Mouse (Mus musculus): ENCODE measurements around the gene Dlgap4.

The Dlgap4 gene

DNA sequence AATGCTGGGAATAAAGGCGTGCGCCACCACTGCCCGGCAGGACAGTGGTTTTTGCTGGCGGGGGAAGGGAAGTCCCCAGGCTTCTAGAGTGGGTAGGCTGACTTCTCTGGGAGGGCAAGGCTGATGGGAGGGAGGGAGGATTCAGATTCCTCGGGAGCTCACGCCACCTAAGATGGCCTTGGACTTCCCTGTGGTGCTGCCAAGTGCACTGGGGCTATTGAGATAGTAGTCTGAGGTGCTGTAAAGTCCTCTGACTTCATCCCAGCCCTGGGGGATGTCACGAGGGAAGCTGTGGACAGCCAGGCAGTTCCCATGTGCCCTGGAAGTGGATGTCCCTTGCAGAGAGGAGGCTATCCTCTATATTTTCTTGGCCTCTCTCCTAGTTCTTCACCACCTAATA is 124.5 kb downstream of the Dlgap4 start:
- DNase-seq (ENCODE audit: low read depth, low spot score) = peak; percentile 66

DNA sequence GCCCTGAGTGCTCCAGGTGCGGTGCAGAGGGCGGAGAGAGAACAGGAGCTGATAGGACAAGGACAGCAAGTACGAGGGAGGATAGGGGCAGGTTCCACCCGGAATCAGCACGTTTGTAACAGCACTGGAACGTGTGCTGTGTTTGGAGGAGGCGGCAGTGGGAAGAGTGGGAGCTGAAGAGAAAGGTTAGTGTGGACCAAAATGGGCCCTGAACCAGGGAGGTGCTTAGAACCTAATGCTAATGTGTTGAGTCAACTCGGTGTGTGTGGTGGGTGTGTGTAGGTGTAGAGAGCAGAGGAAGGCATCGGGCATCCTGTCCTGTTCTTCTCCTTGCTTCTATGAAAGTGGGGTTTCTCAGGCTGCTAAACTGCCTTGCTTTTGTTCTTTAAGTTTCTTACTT is 127.8 kb downstream of the Dlgap4 start:
- DNase-seq (ENCODE audit: low read depth, low spot score) = no peak

DNA sequence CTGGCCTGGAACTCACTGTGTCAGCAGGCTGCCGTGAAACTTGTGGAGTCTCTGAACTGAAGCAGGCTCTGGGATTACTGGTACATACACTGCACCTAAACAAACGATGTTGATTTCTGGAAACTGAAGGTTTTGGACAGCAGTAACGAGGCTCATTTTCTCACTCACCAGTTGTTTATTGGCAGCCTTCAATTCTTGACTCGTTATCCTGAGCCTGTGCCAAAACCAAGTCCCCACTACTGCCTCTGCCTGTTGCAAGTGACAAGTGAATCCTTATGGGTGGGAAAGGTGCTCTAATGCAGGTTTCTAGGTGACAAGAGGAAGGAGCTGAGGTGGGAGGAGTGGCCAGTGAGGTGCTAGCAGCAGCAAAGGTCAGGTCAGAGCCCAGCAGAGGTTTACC is 128.5 kb downstream of the Dlgap4 start:
- DNase-seq (ENCODE audit: low read depth, low spot score) = no peak

DNA sequence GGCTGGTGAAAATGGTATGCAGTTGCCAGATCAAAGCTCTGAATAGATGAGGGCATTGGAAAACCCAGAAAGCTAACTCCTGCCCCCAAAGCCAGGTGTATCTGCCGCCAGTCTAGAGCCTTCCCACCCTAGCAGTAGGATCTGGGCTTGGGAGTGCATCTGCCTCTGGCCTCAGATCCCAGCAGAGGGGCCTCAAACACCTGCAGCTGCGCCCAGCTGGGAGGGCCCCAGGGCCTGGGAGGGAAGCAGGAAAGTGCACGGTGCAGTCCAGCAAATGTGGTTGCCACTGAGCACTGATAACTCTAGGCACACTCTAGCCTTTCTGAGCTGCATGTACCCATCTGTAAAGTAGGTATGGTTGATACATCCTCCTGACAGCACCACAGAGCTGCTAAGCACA is 129.7 kb downstream of the Dlgap4 start:
- DNase-seq (ENCODE audit: low read depth, low spot score) = no peak

DNA sequence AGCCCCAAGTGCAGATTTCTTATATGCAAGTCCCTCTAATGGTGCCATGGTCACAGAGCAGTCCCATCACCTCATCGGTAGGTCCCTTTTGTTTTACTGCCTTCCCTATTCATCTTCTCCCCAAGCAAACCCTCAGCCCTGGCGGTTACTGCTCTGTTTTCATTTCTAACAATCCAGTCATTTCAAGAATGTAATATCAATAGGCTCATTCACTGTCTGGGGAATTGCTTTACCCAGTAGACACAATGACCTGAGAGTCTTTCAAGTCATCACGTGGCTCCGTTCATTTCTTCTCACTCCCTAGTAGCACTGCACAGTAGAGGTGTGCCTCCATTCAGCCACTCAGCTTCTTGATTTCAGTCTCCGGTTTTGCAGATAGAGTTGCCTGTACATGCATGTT is 130.9 kb downstream of the Dlgap4 start:
- DNase-seq (ENCODE audit: low read depth, low spot score) = no peak

DNA sequence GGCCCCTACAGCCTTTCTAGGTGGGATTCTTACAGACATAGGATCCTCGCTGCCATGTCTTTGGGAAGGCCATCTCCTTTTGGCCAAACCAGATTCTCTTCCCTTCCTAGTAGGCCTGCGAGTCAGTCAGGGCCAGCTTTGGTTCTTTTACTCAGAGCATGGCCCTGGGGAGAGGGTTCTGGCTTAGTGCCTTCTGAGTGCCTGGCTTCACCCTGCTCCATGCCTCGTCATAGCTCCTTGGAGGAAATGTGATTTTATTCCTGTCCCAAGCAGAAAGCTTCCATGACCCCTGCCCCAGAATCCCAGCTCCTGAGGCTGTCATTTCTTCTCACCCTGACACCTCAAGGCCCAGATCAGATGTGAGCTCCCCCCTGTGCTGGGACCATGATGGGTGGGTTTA is 133.8 kb downstream of the Dlgap4 start:
- no peak for DNase-seq (ENCODE audit: low read depth, low spot score)

DNA sequence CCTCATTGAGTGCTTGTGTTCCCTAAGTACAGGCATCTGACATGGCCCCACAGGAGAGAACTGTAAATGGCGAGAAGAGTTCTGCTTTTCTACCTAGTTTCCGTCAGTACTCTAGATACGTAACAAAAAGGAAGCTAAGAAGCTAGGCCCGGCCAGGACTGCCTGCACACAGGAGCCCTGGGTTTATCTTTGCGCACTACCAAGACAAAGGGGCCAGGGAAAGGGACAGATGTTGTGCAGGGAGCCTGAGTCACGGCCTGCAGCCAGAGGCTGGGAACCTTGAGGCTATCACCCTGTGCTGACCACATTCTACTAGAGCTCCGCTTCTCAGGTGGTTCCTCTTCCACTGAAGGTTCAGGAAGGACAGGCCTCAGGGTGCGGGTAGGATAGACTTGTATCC is 136.2 kb downstream of the Dlgap4 start:
- DNase-seq (ENCODE audit: low read depth, low spot score) = no peak

DNA sequence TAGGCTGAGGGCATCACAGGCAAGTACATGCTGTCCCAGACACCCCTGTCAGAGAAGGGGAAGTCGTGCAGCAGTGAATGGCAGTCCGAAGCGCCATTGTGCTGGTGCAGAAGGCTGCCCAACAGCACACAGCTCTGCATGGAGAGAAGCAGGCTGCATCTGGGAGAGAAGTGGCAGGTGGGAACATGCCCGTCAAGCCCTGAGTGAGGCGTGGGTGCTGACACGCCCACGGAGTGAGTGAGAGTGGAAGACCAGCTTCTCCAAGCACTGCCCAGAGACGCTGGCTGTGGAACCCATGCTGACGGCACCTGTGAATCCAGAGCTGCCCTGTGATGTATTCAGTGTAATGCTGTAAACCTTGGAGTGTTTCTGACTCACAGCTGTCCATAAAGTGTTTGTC is 143.4 kb downstream of the Dlgap4 start:
- no peak for DNase-seq (ENCODE audit: low read depth, low spot score)

DNA sequence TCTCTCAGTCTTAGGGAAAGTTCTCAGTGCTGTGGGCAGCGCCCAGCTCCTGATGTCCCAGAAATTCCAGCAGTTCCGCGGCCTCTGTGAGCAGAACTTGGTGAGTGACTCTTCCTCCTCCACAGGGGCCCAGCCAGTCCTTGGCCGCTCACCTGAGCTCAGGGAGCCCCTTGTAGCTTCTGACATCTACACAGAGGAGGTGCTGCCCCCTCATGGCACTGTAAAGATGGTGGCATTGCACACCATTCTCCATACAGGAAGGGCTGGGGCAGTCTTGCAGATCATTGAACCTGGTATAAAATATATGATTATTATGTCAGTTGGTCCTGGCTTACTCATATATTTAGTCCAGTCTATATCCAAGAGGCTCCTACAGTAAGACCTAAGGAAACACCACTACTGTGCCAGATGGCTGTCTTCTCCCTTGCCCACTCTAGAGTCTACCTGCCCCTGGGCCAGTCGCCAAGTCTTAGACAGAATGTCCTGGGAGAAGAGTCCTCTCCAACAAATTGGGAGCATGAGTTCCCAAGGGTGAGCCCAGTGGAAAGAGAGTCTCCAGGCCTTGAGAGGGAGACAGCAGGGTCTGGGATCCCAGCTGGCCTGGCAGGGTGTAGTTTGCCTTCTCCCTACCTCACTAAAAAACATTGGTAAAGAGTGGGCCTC is 147.5 kb downstream of the Dlgap4 start:
- no peak for DNase-seq (ENCODE audit: low read depth, low spot score)

DNA sequence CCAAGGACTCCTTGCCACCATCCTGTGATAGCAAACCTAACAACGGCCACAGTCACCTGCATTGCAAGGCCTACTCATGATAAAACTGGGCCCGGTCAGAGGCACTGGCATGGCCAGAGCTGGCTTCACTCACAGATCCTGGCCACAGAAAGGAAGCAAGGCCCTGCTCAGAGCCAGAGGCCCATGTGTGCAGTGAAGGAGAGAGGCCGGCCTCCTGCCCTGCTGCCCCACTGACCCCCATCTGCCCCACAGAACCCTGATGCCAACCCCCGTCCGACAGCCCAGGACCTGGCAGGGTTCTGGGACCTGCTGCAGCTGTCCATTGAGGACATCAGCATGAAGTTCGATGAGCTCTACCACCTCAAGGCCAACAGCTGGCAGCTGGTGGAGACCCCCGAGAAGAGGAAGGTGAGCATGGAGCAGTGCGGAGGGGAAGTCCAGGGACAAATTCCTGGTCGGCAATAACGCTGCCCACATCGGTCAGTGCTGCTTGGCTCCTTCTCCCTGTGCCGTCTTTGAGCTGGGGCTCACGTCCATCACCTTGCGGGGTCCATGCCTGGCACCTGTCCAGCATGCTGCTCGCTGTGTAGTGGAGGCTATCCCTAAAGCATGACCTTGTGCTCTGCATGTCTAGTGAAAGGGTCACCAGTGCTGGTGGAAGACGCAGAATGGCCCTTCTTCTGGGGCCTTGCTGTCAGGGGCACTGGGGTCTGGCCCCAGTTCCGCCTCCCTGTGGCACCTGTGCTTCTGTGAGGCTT is 148.2 kb downstream of the Dlgap4 start:
- DNase-seq (ENCODE audit: low read depth, low spot score) = no peak

DNA sequence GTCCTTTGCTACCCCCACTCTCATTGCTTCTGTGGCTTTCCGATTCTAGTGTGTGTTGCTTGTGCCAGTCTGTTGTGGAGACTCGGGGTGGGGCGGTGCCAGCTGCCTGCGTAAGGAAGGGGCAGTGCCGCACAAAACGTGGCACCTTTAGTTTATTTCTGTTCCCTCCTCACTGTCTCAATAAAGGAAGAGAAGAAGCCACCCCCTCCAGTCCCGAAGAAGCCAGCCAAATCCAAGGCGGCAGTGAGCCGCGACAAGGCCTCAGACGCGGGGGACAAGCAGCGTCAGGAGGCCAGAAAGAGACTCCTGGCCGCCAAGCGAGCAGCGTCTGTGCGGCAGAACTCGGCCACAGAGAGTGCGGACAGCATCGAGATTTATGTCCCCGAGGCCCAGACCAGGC is 149.0 kb downstream of the Dlgap4 start:
- DNase-seq (ENCODE audit: low read depth, low spot score) = no peak

DNA sequence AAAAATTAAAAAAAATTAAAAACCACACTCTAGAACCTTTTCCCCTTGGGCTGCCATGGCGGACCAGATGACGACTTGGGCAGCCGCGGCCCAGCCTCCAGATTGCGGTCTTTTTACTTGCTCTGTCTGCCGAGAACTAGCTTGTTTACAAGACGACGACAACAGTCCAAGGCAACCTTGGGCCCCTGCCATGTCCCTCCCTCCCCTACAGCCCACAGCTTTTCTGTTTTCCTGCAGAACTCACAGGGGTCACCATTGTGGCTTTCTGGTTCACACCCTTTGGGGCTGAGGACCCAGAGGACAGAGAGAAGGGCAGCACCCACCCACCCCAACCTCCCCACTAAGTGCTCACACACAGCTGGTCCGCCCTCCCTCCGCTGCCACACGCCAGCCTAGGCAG is 149.6 kb downstream of the Dlgap4 start:
- no peak for DNase-seq (ENCODE audit: low read depth, low spot score)

DNA sequence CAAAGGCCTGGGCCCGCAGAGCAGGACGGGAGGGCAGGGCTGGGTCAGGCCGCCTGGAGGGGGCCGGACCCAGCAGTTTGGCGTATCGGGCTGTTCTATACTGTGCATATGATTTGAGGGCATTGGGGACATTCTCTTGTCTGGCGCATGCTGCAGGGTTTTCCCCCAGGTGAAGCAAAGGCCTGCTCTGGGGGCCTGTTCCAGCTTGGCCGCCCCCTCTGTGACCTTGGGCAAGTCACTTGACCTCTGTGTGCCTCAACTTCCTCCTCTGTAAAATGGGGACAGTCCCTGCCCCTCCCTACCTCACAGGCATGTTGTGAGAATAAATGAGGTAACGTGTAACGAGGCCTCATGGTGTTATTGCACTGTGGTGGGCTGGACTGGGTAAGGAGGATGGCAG is 150.5 kb downstream of the Dlgap4 start:
- DNase-seq (ENCODE audit: low read depth, low spot score) = no peak

DNA sequence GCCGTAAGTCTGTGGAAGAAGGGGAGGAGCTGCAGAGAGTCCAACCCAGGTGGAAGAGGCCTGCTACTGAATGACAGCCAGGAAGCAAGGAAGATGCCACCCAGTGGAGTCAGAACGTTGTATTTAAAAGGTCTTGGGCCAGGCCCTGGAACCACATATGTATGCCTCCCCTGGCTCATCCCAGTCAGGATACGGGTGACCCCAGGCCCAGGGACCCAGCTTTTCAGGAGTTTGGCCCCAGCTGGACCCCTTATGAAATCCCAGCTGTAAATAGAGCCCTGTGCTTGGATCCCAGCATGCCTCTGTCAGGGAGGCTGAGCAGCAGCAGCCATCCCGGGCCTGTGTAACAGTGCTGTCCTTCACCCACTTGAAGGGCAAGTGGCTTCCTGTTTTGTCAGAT is 151.2 kb downstream of the Dlgap4 start:
- no peak for DNase-seq (ENCODE audit: low read depth, low spot score)

DNA sequence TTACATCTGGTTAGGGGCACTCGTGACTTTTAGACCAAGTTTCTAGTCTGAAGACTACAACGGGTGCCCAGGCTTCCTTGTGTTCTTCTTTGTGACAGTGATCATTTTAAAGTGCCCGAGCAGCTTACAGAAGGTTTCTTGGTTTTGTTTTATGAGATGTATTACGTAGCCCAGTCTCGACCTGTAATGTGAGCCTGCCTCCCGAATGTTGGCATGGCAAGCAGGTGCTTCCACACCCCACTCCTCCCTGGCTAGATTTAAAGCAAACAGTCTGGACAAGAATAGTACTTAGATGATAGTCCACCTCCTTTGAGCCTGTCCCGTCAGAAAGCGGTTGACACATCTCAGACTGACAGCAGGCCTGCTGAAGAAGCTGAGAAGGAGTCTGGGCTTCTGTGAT is 152.1 kb downstream of the Dlgap4 start:
- DNase-seq (ENCODE audit: low read depth, low spot score) = no peak

DNA sequence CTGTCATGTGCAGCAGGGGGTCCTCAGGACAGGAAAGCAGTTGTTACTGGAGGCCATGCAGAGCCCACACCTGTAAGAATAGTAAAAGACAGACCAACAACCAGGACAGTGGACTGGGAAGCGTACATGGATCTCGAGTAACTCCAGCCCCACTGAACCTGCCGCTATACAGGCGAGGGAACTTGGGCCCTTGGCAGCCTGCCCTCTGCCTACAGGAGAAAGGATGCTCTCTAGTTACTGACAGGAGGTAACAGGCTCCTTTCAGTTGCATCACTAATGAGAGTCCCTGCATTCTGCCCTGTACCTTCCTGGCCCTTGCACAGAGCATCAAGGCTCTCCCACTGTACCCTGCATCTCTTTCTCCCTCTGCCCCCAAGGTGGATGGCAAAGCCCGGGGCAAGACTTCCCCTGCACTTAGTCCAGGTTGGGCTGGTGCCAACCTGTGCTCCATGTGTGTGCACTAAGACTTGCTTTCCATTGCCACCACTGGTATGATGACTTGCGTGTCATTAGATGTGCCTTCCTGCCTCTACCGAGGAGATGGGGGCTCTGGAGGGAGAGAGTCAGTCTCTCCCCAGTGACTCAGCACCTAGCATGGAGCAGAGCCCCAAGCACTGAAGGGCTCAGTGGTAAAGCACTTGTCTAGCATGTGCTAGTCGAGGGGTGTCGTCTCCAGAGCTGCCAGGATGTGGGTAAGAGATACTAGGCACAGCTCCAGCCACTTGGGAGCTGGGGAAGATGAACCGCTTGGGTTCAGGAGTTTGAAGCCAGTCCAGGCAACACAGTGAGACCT is 152.9 kb downstream of the Dlgap4 start:
- DNase-seq (ENCODE audit: low read depth, low spot score) = no peak

DNA sequence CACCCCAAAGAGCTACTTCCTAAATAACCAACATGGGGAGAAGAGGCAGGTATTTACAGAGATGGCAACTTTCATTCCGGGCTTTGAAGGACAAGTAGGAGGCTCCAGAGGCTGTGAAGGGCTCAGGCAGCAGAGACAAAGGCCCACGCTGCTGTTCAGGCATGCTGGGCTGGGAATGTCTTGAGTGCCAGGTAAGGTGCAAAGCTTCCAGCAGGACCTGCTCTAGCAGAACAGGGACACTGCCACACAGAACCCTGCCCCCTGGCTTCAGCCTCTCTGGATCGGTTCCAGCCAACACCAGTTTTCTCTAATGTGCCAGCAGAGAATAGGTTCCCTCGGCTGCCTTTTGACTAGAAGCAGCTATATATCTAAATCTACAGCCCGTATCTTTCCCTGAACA is 153.6 kb downstream of the Dlgap4 start:
- DNase-seq (ENCODE audit: low read depth, low spot score) = no peak

DNA sequence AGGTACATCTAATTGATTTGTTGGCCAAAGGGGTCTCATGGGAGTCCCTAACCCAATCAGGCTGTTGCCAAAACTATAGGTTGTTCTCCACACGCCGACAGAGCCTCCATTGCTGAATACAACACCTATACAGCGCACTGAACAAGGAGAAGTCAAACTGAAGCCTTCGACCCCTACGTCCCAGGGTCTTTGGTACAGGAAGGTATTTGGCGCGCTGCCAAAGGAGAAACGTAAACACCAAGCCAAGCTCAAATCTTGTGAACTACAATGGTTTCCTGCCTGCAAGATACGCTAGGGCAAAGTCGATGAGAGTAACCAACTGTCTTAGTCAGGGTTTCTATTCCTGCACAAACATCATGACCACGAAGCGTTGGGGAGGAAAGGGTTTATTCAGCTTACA is 155.8 kb downstream of the Dlgap4 start:
- no peak for DNase-seq (ENCODE audit: low read depth, low spot score)

DNA sequence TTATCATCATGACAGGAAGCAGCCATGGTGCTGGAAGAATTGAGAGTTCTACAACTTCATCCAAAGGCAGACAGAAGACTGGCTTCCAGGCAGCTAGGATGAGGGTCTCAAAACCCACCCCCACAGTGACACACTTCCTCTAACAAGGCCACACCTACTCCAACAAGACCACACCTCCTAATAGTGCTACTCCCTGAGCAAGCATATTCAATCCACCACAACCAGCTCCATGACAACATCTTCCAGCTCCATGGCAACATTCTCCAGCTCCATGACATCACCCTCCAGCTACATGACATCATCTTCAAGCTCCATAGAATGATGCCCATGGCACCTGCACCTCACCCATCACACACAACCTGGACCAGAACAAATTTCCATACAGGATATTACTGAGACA is 160.0 kb downstream of the Dlgap4 start:
- no peak for DNase-seq (ENCODE audit: low read depth, low spot score)

DNA sequence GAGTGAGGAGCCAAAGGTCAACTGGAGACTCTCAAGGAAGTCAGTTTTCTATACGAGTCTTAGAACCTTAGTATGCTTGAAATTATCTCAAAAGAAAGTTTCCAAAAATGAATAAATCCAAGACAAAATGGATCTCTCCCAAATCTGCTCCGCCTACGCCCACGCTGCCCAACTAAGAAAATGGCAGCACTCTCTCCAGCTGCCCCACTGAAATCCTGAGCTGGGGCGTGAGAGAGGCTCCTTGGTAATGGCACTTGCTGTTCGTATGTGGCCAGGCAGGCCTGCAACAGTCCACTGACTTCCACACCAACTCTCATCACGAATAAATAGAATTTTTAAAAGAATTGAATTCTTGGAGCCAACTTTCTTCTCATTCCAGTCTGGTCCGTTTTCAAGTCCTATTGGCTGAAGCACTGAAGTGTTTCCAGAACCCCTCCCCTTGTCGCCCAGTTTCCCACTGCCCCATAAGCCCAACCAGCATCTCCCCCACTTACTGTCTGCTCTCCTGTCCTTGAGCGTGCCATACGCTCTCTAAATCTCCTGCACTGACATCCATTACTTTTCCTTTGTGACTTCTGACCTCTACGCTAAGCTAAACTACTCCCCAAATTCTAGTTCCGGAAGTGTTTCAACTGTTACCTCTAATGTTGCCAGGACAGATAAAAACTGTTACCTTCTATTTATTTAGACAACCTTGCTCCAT is 160.7 kb downstream of the Dlgap4 start:
- DNase-seq (ENCODE audit: low read depth, low spot score) = no peak

DNA sequence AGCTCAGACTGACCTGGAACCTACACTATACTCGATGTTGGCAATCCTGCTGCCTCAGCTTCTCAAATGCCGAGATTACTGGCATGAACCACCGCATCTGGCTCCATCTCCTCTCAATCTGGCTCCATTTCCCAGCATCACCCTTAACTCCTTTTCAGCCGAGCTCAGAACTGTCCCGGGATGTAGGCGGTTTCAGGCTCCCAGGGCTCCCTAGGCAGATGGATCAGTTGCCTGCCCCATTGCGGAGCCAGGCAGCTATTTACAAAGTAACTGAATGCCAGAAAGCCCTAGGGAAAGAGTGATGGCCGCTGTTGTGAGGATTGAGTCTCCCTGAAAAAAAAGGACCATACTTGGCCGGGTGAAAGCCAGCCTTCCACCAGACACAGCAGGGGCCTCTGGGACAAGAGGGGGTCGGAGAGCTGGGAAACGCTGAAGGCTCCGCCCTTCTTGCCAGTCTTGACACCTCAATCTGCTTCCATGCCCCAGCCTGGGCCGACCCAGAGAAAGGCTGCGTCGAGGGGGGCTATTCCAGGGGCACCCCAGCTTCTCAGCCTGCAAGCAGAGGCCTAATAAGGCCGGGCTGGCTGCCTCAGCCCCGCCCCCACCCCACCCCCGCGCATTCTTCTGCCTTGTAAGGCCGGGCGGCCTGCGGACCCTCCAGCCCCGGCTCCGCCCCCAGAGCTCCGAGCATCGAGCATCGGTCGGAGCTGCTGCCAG is 161.4 kb downstream of the Dlgap4 start, which contains the start of gene Myl9:
Gene Myl9, plus strand, starts transcription at position 683 of the 717 bp plus-strand sequence.
- DNase-seq (ENCODE audit: low read depth, low spot score) = peak; percentile 70
